9 mouse cellular contexts compared by ENCODE assay signal in the genomic region with DNA sequence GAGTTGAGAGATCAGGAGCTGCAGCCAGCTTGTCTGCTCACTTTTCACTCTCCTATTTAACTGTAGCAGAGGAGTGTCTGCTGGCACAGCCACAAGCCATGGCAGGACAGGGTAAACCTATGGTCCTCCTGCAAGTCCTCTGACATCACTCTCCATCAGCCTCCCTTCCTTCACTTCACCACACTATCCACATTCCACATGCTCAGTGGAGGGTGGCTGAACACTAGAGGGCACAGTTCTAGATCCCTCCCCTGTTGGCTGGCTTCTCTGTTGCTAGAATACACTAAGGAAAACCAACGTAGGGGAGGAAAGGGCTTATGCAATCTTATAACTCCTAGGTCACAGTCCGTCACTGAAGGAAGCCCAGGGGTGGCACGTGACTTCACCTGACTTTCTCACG. TPM values are rescaled to one million over a fixed set of nuclear protein-coding genes. Genes with fewer than 3 reads are reported as not detected.
DNase-seq lines count a peak whose midpoint lies in the region; ATAC-seq and TF ChIP-seq lines count a peak whose summit lies in the region.
"Had no signal": no experiment of that assay in that cellular context is flagged by ENCODE, and none has a peak within 500 bp of the region (broad histone marks: within the 10 kb centered on the region; RNA-seq: fewer than 3 reads in every experiment).

No protein-coding gene starts in this region.

- peak; percentile 56 for TF ChIP-seq CTCF in heart, postnatal 0 days (IDR thresholded peaks at IDR 0.05; ENCODE audit: low read depth)
- peak; percentile 12; the same call in 1 of the 2 replicates for TF ChIP-seq CTCF in embryonic fibroblast, embryonic 13.5 days (IDR thresholded peaks at IDR 0.05; ENCODE audit: borderline replicate concordance, insufficient read depth, low read length)

- 55% methylated on average over 4 of the region's 4 CpGs for WGBS in heart, postnatal 0 days
- WGBS in heart, embryonic 10.5 days: 82% methylated on average over 4 of the region's 4 CpGs
- 61% methylated on average over 4 of the region's 4 CpGs for WGBS in lung, embryonic 16.5 days
- 77% methylated on average over 4 of the region's 4 CpGs for WGBS in hindbrain, embryonic 13.5 days

- H3K9ac ChIP-seq in heart, postnatal 0 days (replicated peaks; ENCODE audit: low read depth, low read length): no peak overlapping the region
- H3K9ac ChIP-seq in lung, embryonic 16.5 days (ENCODE audit: low read length): no peak overlapping the region
- H3K9ac ChIP-seq in hindbrain, embryonic 13.5 days: no peak overlapping the region
- H3K9ac ChIP-seq: neural tube, embryonic 12.5 days had no signal

- DNase-seq in heart, postnatal 0 days (ENCODE audit: low spot score): peak; percentile 47
- no peak for DNase-seq in heart, embryonic 10.5 days (ENCODE audit: low spot score)
- DNase-seq in MN1 (ENCODE audit: low spot score): peak; percentile 24
- no peak for DNase-seq in layer of hippocampus, adult 9-10 months (ENCODE audit: low spot score)

- TF ChIP-seq POLR2A in embryonic fibroblast, embryonic 13.5 days (IDR thresholded peaks at IDR 0.05; ENCODE audit: low read depth, low read length): no peak

- H3K4me3 ChIP-seq in heart, postnatal 0 days (ENCODE audit: low read depth, low read length): no peak overlapping the region
- no peak overlapping the region for H3K4me3 ChIP-seq in heart, embryonic 10.5 days
- H3K4me3 ChIP-seq in embryonic fibroblast, embryonic 13.5 days (ENCODE audit: insufficient read depth, low read length): no peak overlapping the region
- no peak overlapping the region for H3K4me3 ChIP-seq in lung, embryonic 16.5 days (ENCODE audit: low read length)
- H3K4me3 ChIP-seq in hindbrain, embryonic 13.5 days: no peak overlapping the region
- H3K4me3 ChIP-seq: neural tube, embryonic 12.5 days had no signal

- no peaks in the 10 kb centered on the region for H3K9me3 ChIP-seq in heart, postnatal 0 days (replicated peaks; ENCODE audit: control insufficient read depth, low read length)
- H3K9me3 ChIP-seq in heart, embryonic 10.5 days: no peaks in the 10 kb centered on the region
- no peaks in the 10 kb centered on the region for H3K9me3 ChIP-seq in lung, embryonic 16.5 days (ENCODE audit: control insufficient read depth, low read length)
- no peaks in the 10 kb centered on the region for H3K9me3 ChIP-seq in hindbrain, embryonic 13.5 days
- H3K9me3 ChIP-seq: neural tube, embryonic 12.5 days had no signal

- H3K4me2 ChIP-seq in heart, postnatal 0 days (ENCODE audit: low read depth, low read length): no peak overlapping the region
- H3K4me2 ChIP-seq in lung, embryonic 16.5 days (ENCODE audit: low read depth, low read length): no peak overlapping the region
- no peak overlapping the region for H3K4me2 ChIP-seq in hindbrain, embryonic 13.5 days
- H3K4me2 ChIP-seq: neural tube, embryonic 12.5 days had no signal

- H3K27me3 ChIP-seq in heart, postnatal 0 days (ENCODE audit: control insufficient read depth, insufficient read depth, low read length): no peaks in the 10 kb centered on the region
- no peaks in the 10 kb centered on the region for H3K27me3 ChIP-seq in heart, embryonic 10.5 days (ENCODE audit: insufficient read depth, poor library complexity, severe bottlenecking)
- H3K27me3 ChIP-seq in lung, embryonic 16.5 days (ENCODE audit: control insufficient read depth, insufficient read depth, low read depth, low read length): no peaks in the 10 kb centered on the region
- no peaks in the 10 kb centered on the region for H3K27me3 ChIP-seq in hindbrain, embryonic 13.5 days
- H3K27me3 ChIP-seq: neural tube, embryonic 12.5 days had no signal

- TF ChIP-seq EP300 in heart, postnatal 0 days (IDR thresholded peaks at IDR 0.05; ENCODE audit: low read depth): no peak

- peak; percentile 57 for ATAC-seq in heart, postnatal 0 days (ENCODE audit: insufficient read depth, low read depth)
- ATAC-seq in lung, embryonic 16.5 days (ENCODE audit: low read depth): 0 out of 2 replicates have a peak, but pooled peaks have one; percentile 23
- ATAC-seq in inflammation-experienced regulatory T-cells, adult 6 months: no peak
- no peak for ATAC-seq in hindbrain, embryonic 13.5 days (ENCODE audit: low FRiP score)

- H3K4me1 ChIP-seq in heart, postnatal 0 days (ENCODE audit: control insufficient read depth, insufficient read depth): peaks cover 4% of the 10 kb centered on the region; the same call in 1 of the 2 replicates
- no peaks in the 10 kb centered on the region for H3K4me1 ChIP-seq in heart, embryonic 10.5 days
- no peaks in the 10 kb centered on the region for H3K4me1 ChIP-seq in embryonic fibroblast, embryonic 13.5 days (ENCODE audit: control insufficient read depth, insufficient read depth, low read length)
- H3K4me1 ChIP-seq in lung, embryonic 16.5 days (replicated peaks; ENCODE audit: control insufficient read depth, insufficient read depth, low read length): no peaks in the 10 kb centered on the region
- no peaks in the 10 kb centered on the region for H3K4me1 ChIP-seq in hindbrain, embryonic 13.5 days (replicated peaks)
- H3K4me1 ChIP-seq: neural tube, embryonic 12.5 days had no signal

- peaks cover 78% of the 10 kb centered on the region for H3K36me3 ChIP-seq in heart, postnatal 0 days (replicated peaks; ENCODE audit: control insufficient read depth, insufficient read depth, low read length)
- peaks cover 70% of the 10 kb centered on the region for H3K36me3 ChIP-seq in heart, embryonic 10.5 days
- H3K36me3 ChIP-seq in lung, embryonic 16.5 days (ENCODE audit: control insufficient read depth, insufficient read depth, low read length): peaks cover 48% of the 10 kb centered on the region
- peaks cover 71% of the 10 kb centered on the region for H3K36me3 ChIP-seq in hindbrain, embryonic 13.5 days

- no peak overlapping the region for H3K27ac ChIP-seq in heart, postnatal 0 days (ENCODE audit: low read depth)
- no peak overlapping the region for H3K27ac ChIP-seq in heart, embryonic 10.5 days
- H3K27ac ChIP-seq in embryonic fibroblast, embryonic 13.5 days (ENCODE audit: insufficient read depth, low read length): no peak overlapping the region
- H3K27ac ChIP-seq in lung, embryonic 16.5 days (ENCODE audit: low read length): no peak overlapping the region
- H3K27ac ChIP-seq in hindbrain, embryonic 13.5 days: no peak overlapping the region
- H3K27ac ChIP-seq: neural tube, embryonic 12.5 days had no signal

RNA-seq across cellular contexts. Expression of a gene that starts 27.3 kb away (rescaled TPM):
- 12.9 and 18.3 TPM in 2 replicates for total RNA-seq in heart, postnatal 0 days (2014; rRNA removed; ENCODE audit: low replicate concordance)
- 7.6 and 8.6 TPM in 2 replicates for polyA plus RNA-seq in heart, postnatal 0 days (2015; fragmentation: Nextera tagmentation; extraction: Ambion mirVana)
- polyA plus RNA-seq in heart, embryonic 10.5 days (2016; fragmentation: Nextera tagmentation; extraction: Ambion mirVana): 16.6 and 18.9 TPM in 2 replicates
- polyA plus RNA-seq in embryonic fibroblast, embryonic 13.5 days (2011; ENCODE audit: insufficient read length, low read depth, missing spikeins): 26.6 and 27.2 TPM in 2 replicates
- 19.9 and 21.0 TPM in 2 replicates for polyA plus RNA-seq in lung, embryonic 16.5 days (2015; fragmentation: Nextera tagmentation; extraction: Ambion mirVana)
- polyA plus RNA-seq in inflammation-experienced regulatory T-cells, adult 6 months (2017; shearing (Covaris generic)): 10 to 100 TPM in 1 of 3 experiments, 1 to 10 TPM in 2; 8.5 to 10.1 (median 8.6) TPM
- polyA plus RNA-seq in hindbrain, embryonic 13.5 days (2015; fragmentation: Nextera tagmentation; extraction: Ambion mirVana): 18.6 and 19.2 TPM in 2 replicates

RNA-seq across cellular contexts. Expression of a gene that starts 59.8 kb away (rescaled TPM):
- total RNA-seq in heart, postnatal 0 days (2014; rRNA removed; ENCODE audit: low replicate concordance): 39.0 and 39.2 TPM in 2 replicates
- polyA plus RNA-seq in heart, postnatal 0 days (2015; fragmentation: Nextera tagmentation; extraction: Ambion mirVana): 6.2 and 6.3 TPM in 2 replicates
- polyA plus RNA-seq in heart, embryonic 10.5 days (2016; fragmentation: Nextera tagmentation; extraction: Ambion mirVana): 5.2 and 5.8 TPM in 2 replicates
- polyA plus RNA-seq in embryonic fibroblast, embryonic 13.5 days (2011; ENCODE audit: insufficient read length, low read depth, missing spikeins): 22.3 and 23.8 TPM in 2 replicates
- 3.3 and 3.5 TPM in 2 replicates for polyA plus RNA-seq in lung, embryonic 16.5 days (2015; fragmentation: Nextera tagmentation; extraction: Ambion mirVana)
- 10 to 100 TPM; 19.9 to 22.3 (median 21.9) TPM for polyA plus RNA-seq in inflammation-experienced regulatory T-cells, adult 6 months (2017; shearing (Covaris generic))
- polyA plus RNA-seq in hindbrain, embryonic 13.5 days (2015; fragmentation: Nextera tagmentation; extraction: Ambion mirVana): 11.4 and 12.2 TPM in 2 replicates

Comparison
In these comparisons a context has a peak if more than half of its experiments do, and no peak if none do; other contexts are left out.
1. DNase-seq: peak in heart, postnatal 0 days (single experiment) and MN1 (single experiment); none in heart, embryonic 10.5 days (single experiment) and layer of hippocampus, adult 9-10 months (single experiment).
2. ATAC-seq: peak in heart, postnatal 0 days (single experiment) and lung, embryonic 16.5 days (single experiment); none in inflammation-experienced regulatory T-cells, adult 6 months (single experiment) and hindbrain, embryonic 13.5 days (single experiment).